Mouse (Mus musculus) adrenal gland, adult 18-20 months (tissue): ENCODE results near the gene Fcgbp. TPM values are rescaled to one million over a fixed set of nuclear protein-coding genes. Genes with fewer than 3 reads are reported as not detected.
"Not testable (repeated sequence)": the region's sequence is repeated elsewhere in the genome, so short reads cannot be mapped to it uniquely, and the experiment has no call there.

Source experiments
- DNase-seq, 2 experiments: peaks; one replicate each; pipeline ENCODE4 v3.0.0; 2021 to 2022; ENCODE audit warnings: low spot score in 2 of 2
- total RNA-seq, 2 experiments: library from RNA; stranded (reverse); gene quantifications; 1 replicate in 1 of 2; 2 replicates in 1 of 2; pipeline ENCODE4 v1.2.3; 2021

Fcgbp gene
- total RNA-seq, 2 experiments from 2014 or later = not detected

DNA sequence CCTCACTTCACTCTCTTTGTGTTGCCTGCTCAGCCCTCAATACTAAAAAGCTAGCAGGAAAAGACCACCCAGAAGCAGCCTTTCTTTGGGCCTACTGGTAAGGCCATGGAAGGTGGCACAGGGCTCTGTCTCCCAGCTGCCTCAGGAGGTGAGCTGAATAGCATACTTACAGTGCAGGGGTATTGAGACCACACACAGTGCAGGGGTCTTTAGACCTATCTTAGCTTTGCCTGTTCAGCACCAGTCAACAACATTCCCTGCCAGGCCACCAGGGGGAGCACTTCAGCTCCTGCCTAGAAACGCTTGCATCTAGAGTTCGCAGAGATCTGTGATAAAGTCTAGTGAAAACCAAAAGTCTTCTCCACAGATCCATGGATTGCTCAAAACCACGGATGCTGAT is 77.2 kb downstream of the Fcgbp start:
- DNase-seq = peak; percentile 65 to 79

DNA sequence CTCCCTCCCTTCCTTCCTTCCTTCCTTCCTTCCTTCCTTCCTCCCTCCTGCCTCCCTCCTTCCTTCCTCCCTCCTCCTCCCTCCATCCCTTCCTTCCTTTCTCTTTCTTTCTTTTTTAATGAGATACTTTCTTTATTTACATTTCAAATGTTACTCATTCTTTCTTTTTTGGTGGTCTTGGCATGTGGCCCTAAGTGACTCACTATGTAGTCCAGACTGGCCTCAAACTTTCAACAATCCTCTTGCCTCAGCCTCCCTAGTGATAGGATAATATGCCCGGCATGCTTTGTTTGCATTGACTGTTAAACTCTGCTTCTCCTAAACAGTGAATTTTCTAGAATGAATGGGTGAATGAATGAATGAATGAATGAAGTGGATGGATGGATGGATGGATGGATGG is 78.8 kb downstream of the Fcgbp start:
- DNase-seq = no peak

DNA sequence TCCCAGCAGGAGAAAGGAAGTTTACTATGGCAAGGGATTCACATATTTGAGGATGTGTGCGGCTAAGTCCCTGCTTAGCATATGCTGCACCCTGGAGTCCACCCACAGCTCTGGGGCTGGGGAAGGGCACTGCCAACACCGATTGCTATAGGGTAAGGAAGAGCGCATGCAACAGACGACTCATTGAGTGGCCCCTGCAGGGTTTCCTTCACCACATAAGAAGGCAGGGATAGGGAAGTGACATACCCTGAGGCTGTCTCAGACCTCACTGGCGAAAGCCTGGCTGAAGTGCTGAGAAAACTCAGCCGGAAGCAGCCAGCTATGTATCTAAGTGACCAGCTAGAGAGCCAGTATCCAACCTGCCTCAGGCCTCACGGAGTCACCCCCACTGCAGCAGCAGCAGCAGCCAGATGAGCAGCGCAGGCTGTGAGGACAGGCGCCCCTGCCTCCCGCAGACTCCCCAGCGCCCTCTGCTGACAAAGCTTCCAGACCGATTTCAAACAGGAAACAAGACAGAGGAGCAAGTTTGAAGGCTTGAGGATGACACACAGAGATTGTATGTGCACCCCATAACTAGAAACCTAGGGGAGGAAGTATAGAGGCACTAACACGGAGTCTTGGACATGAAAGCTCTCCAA is 80.7 kb downstream of the Fcgbp start:
- DNase-seq = peak in 1 of 2 experiments; percentile 46

DNA sequence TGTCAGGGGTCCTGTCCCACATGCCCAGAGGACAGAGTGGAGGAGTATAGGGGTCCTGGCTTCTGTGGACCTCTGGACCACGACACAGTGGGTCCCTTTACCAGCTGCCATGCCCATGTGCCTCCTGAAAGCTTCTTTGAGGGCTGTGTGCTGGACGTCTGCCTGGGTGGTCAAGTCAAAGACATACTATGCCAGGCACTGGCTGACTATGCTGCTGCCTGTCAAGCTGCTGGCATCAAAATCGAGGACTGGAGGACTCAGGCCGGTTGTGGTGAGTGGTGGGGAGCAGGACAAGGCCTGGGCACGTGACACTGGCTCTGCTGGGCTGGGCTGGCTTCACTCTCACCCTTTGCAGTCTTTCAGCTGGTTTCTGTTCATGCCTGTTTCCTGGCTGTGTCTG is 82.6 kb downstream of the Fcgbp start:
- DNase-seq = not testable (repeated sequence)

DNA sequence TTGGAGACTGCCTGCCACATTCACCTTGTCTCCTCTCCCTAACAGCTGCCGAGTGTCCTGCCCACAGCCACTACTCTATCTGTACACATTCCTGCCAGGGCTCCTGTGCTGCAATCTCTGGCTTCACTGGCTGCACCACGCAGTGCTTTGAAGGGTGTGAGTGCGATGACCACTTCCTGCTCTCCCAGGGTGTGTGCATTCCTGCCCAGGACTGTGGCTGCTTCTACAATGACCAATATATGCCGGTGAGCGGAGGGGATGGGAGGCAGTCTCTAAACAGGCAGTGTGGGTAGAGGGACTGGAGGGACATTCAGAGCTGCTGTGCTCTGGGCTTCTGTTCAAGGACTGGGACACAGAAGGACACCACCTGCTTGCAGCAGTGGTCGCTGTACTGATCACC is 88.3 kb downstream of the Fcgbp start:
- DNase-seq = no peak

DNA sequence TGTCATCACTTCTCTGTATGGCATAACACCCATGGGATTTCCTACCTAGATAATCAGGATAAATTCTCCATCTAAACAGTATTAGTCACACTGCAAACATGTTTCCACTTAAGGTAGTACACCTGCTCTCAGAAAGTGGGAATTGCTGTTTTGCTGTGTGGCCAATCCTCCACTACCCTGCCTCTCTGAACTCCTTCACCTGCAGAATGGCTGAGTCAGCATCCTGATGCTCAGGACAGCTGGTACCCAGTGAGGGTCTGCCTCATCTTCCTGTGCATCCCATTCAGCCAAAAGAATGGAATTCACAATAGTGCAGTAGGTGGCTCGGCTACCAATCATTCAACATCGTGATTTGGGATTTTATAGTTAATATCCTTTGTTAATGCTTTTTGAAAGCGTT is 88.9 kb downstream of the Fcgbp start:
- DNase-seq = no peak

DNA sequence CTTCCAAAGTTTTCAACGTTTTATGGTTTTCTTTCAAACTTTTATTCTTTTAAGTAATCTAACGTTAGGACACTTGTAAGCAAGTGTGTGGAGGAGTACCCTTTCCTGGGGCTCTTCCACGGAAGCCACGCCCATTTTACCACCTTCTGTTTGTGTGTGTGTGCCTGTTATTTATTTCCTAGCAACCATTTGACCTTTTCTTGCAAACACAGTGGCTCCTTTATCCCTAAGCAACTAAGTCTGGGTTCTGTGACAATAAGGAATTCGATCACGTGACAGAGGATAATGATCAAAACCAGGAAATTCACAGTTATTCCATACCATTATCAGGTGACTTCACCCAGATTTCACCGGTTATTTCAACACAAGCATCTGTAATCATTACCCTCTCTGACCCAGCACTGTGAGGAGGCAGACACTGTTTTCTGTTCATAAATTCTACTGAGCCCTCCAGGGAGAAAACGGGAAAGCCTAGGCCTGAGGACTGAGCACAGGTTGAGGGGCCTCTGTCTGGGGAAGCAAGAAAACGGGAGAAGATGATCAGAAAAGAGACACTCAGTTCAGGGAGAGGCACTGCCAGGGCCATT is 90.2 kb downstream of the Fcgbp start:
- DNase-seq = no peak

DNA sequence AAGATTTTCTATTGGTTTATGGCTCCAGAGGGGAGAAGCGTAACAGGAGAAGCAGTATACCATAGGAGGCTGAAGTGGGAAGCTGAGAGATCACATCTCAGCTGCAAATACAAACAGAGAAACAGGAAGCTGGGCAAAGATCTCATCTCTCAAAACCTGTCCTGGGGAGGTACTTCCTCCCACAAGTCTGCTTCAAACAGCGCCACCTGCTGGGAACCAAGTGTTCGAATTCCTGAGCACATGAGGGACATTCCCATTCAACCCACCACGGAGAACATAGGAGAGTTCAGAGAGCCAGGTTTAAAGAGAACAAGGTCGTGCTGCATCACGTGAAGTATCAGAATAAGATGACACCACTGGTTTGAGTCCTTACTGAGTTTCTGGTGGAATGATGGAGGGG is 94.4 kb downstream of the Fcgbp start:
- DNase-seq = no peak

DNA sequence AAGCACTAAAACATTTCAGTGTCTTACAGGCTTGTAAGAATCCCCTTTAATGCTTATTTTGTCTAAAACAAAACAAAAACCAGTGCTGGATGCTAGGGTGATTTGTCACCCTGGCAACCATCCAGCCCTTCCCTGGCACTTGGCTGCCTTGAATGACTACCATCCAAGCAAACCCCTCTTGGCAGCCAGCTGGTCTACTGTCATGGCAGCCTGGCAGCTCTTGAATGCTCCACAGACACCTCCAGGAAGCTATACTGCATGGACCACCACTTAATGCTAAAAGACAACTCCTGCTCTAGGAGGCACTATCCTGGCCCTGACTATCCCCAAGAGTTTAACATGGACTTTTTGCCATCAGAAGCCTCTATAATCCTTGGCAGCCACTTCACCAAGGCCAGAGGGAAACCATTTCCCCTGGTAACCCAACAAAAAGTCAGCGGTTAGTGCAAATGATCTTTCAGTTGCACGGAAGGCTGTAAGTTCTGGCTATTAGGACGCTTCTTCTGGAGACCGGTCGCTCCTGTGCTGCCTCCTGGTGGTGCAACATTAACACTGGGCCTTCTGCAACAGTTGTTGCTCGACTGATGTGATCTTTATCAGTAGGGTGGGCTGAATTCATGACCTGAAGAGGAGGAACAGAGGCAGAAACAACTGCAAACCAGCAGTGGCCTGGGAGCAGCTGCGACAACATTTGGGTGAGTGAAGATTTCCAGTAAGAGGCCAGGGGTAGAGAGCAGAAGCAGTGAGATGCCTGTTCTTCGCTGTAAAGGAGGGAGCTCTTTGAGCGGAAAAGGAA is 97.5 kb downstream of the Fcgbp start:
- DNase-seq = peak; percentile 59 to 60

DNA sequence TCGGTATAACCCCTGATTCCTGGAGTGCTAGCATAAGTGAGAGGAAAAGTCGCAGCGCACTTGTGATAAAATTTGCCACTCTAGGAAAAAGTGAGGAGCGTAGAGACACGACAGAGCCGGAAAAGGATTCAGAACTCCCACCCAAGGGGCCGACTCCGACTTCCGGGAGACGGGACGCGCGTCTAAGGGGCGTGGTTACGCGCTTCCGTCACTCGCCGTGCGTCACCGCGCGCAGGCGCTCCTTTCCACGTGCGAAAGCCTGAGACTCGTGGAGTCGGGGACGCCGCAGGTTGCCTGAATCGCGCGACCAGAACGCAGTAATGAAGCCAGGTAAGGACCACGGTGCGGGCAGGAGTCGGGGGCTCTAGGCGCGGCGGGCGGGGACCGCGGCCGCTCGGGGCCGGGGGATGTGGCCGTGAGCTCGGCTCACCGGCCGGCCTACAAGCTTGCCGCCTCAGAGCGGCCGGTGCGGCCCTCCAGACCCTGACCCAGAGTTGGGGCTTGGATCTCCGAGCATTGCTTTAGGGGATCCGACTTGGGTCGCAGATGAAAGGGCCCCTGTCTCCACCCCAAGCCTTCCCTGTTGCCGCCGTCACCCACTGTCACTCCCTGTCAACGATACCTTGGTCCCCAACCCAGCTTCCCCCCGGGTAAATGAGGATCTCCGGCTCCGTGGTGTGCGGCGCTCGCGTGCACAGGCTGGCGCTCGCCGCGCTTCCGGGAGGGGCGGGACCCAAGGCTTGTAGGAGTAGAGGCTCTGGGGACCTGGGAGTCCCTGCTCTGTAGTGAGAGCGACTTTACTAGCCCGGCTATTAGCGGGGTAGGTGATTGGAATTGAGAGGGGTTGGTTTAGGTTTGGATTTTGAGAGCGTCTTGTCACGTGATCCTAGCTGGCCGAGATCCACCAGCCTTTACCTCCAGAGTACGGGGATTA is 98.7 kb downstream of the Fcgbp start, which contains the start of gene Fbl:
TSS of gene Fbl (plus strand) at position 222 of the 934 bp plus-strand sequence.
- peak; percentile 87 to 89 for DNase-seq

Other genes starting within 250 kb of the Fcgbp start
- gene Zfp59, start 232.6 kb upstream of the Fcgbp start, total RNA-seq = 1 to 10 TPM; 3.1 to 3.3 TPM
- gene Zfp607a, start 213.7 kb upstream of the Fcgbp start, total RNA-seq = 1 to 10 TPM; 3.9 to 5.2 TPM
- gene Zfp974, start 141.8 kb upstream of the Fcgbp start, total RNA-seq = 10 to 100 TPM; 11.4 to 12.2 TPM
- 10 to 100 TPM; 10.7 to 11.2 TPM for gene Zfp780b, start 92.1 kb upstream of the Fcgbp start, total RNA-seq
- gene Zfp850, start 57.1 kb upstream of the Fcgbp start, total RNA-seq = 1 to 10 TPM; 2.0 to 2.1 TPM
- 100 to 1,000 TPM; 161 to 166 TPM for gene Psmc4, start 21.1 kb upstream of the Fcgbp start, total RNA-seq
- not detected for gene 9530053A07Rik, start 58.2 kb downstream of the Fcgbp start, total RNA-seq
- gene Fbl, start 98.5 kb downstream of the Fcgbp start, total RNA-seq = 100 to 1,000 TPM in 1 of 2 experiments, 10 to 100 TPM in 1; 98.0 to 114 TPM
- gene Dyrk1b, start 108.2 kb downstream of the Fcgbp start, total RNA-seq = 10 to 100 TPM; 21.3 to 22.9 TPM
- 10 to 100 TPM; 22.3 to 27.8 TPM for gene Eid2, start 196.6 kb downstream of the Fcgbp start, total RNA-seq
- gene Eid2b, start 206.5 kb downstream of the Fcgbp start, total RNA-seq = 10 to 100 TPM in 1 of 2 experiments, 1 to 10 TPM in 1; 9.4 to 10.1 TPM
- gene Selenov, start 219.9 kb downstream of the Fcgbp start, total RNA-seq = not detected
- gene Dll3, start 231.0 kb downstream of the Fcgbp start, total RNA-seq = under 1 TPM in 1 of 2 experiments, not detected in 1; 0.35 TPM
- 10 to 100 TPM; 72.4 to 98.0 TPM for gene Timm50, start 240.8 kb downstream of the Fcgbp start, total RNA-seq